Mouse (Mus musculus): ENCODE results near the gene Matk. TPM values are rescaled to one million over a fixed set of nuclear protein-coding genes. Genes with fewer than 3 reads are reported as not detected.
A peak's percentile ranks its signal among the peaks of the same experiment; 100 is the strongest.

Gene Matk
- total RNA-seq, 4 experiments from 2014 or later, result 0.31 TPM; not detected in 2

DNA sequence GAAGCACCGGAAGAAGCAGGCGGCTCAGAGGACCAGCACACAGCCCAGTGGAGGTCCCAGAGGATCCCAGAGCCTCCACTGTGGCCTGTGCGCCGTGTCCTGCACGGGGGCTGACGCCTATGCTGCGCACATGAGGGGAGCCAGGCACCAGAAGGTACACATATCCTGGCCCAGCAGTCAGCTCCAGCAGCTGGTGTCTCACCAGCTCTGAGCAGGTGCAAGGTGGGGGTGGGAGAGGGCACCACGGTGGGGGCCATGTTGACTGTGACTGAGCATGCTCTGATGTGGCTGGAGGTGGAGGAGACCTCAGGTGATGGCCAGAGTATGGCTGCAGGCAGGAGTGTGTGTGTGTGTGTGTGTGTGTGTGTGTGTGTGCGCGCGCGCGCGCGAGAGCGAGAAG lies 10.7 kb upstream of the Matk start:
- no peak for DNase-seq (ENCODE audit: low spot score in 2 of 2)

DNA sequence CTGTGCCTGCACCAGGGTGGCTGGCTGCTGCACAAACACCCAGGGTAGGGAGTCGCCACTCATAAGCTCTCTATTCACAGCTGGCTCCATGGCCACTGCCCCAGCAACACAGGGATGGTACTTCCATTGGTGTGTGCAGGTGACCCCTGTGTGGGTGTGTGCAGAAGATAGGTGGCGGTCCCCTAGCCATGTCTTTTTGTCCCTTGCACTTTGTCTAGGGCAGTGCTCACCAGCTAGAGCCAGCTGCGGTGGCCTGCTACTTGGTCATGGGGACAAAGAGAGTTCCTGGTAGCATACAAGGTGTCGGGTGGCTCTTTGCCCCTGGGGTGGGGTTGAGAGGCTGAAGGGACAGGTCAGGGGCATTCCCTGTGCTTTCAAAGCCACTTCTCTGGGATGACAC lies 8.6 kb upstream of the Matk start:
- no peak for DNase-seq (ENCODE audit: low spot score in 2 of 2)

DNA sequence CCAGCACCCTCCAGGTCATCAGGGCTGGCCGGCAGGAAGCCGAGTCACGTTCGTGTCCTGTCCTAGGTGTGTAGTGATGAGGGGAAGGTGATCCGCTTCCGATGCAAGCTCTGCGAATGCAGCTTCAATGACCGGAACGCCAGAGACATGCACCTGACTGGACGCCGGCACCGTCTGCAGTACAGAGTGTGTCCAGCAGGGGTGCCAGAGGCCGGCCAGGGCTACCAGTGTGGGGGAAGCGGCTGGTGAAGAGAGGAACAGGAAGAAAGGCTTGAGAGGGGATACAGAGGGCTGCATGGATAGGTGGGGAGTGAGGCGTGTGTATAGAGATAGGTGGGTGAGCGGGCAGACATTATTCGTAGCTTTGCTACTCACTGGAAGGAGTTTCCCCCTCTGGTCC lies 8.1 kb upstream of the Matk start:
- peak in 1 of 2 experiments; percentile 49 for DNase-seq (ENCODE audit: low spot score in 2 of 2)

DNA sequence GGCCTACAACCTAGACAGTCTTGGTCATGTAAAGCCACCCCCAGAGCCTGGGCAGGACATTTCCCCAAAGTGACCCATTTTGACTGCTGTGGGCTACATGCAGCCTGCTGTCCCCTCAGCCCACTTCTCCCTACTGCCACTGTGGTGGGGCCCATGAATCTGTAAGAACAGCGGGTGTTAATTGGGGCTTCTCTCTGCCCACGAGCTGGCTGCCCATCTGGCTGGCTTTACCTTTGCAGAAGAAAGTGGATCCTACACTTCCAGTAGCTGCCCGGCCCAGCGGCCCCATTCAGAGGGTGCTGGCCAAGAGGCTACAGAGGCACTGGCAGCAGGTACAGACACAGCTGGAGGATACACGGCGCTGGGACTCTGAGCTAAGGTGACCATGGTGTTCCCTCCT lies 7.6 kb upstream of the Matk start:
- DNase-seq (ENCODE audit: low spot score in 2 of 2), result no peak

DNA sequence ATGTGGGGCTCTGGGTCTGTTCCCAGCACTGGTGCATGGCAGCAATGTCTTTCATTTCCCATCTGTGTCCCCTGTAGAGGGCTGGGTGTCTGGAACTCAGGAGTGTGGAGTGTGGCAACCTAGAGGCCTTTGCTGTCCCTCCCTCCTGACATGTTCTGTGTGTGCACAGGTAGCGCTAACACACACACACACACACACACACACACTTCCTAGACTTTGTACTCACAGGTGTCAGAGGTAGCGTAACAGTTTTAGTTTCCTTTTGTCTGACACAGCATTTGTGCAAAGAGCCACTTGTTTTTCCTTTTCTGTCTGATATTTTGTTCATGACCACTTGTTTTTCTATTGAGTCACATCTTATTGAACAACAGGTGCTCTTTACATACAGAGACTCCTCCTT lies 4.9 kb upstream of the Matk start:
- DNase-seq (ENCODE audit: low spot score in 2 of 2), result no peak

DNA sequence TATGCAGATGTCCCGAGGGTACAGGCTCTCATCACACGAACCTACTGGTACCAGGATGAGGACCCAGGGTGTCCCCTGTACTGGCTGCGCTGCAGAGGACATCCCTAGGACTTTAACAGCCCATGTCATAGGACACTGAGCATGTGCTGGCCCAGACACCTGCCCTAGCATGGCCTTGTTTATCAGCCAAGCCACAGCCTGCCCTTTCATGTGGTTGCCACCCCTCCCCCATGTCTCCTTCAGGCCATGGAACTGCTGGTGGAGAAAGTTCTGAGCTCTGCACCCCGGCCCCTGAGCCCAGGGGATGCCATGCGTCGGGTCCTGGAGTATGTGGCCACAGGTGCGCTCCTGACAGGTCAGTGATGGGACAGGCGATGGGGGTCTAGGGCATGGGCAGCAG lies 3.3 kb upstream of the Matk start:
- no peak for DNase-seq (ENCODE audit: low spot score in 2 of 2)

DNA sequence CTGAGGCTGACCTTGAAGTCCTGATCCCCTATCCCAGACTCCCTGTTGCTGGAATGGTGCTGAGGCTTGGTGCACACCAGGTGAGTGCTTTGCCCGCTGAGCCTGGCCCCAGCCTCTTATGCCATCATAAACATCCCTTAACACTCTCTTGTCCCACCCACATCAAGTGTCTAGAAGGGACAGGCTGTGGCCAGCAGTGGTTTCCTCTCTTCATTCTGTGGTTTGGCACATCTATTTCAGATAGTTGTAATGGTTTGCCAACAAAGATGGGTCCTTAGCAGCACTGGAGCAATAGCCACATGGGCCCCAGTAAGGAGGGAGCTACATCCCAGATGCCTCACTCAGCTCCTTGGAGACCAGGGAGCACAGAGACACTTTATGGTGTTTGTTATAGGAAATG lies 2.2 kb downstream of the Matk start:
- DNase-seq (ENCODE audit: low spot score in 2 of 2), result no peak

DNA sequence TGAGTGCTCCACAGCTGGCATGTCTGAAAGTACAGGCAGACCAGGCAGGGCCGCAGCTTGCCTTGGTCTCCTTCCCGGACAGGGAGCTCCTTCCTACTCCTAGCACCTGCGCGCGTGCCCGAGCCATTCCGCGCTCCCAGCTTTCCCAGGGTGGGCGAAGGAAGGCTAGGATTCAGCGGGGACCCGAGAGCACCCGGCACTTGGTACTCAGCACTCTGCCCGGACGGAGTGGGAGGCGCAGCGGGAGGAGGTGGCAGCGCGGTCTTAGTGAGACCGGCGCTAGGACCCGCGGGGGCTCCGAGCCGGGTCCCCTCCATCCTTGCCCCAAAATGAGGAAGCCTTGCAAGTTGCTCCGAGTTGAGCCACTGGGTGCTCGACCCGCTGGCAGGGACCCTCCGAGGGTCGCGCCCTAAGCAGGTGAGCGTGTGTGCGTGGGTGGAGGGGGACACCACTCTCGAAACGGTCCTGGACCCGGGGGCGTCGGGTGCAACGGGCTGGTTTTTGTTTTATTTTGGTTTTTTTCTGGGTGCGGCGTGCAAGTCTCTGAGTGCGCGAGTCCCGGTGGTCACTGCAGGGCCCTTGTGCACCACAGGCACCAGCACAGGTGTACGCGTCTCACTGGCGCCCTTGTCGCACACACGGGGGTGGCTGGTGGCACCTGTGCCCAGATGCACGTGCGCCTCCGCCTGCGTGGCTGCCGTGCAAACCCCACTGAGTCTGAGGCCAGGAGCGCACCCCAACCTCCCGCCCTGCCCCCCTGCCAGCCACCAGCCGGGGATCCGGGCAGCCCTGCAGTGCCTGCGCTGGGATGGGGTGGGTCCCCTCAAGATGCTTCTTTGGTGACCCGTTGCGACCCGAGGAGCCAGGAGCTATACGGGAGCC lies 4.7 kb downstream of the Matk start:
- DNase-seq (ENCODE audit: low spot score in 2 of 2), result no peak

DNA sequence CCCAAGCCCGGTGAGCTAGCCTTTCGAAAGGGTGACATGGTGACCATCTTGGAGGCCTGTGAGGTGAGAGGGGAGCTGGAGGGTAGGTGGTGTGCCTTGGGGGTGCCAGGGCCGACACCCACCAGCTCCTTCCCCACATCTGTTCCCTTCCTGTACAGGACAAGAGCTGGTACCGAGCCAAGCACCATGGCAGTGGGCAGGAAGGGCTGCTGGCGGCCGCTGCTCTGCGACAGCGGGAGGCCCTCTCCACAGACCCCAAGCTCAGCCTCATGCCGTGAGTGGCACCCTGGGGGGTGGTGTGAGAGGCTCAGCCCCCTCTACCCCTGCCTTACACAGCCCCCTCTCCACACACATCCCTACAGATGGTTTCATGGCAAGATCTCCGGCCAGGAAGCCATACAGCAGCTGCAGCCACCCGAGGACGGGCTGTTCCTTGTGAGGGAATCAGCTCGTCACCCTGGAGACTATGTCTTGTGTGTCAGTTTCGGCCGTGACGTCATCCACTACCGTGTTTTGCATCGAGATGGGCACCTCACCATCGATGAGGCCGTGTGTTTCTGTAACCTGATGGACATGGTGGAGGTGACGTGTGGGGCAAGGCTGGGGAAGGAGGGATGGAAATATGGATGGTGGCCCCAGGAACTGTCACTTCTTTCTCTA lies 6.6 kb downstream of the Matk start:
- DNase-seq (ENCODE audit: low spot score in 2 of 2), result no peak

DNA sequence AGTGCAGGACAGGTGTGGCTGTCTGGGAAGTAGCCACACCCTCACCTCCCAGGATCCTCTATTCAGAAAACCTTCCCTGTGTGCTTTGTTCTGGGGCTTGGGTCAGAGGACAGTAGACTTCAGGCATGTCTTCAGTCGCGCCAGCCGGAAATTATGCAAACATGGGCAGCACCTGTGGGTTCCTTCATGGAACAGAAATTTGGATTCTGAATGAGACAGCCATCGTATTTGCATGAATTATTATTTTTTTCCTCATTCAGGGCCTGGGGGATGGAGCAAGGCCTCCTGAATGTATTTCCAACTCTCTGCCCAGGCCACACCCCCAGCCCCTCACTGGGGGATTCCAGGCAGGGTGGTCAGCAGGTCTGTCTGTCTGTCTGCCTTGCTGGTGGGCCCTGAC lies 8.3 kb downstream of the Matk start:
- DNase-seq (ENCODE audit: low spot score in 2 of 2), result no peak

DNA sequence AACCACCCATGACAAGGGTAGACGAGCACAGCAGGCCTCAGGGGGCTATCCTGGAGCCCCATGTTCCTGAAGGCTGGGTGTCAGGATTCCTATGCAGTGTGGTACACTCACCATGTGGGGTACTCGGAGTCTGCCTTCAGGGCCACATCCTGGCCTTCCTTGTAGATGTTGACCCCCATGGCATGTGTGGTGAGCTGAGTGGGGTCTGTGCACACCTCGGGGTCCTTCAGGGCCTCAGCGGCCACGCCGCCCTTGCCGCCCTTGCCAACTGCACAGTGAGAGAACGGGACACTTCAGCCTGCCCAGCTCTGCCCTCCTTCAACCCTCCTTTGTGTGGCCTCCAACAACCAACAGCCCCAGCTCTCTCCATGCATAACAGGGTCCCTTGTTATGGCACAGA lies 12.8 kb downstream of the Matk start:
- no peak for DNase-seq (ENCODE audit: low spot score in 2 of 2)

DNA sequence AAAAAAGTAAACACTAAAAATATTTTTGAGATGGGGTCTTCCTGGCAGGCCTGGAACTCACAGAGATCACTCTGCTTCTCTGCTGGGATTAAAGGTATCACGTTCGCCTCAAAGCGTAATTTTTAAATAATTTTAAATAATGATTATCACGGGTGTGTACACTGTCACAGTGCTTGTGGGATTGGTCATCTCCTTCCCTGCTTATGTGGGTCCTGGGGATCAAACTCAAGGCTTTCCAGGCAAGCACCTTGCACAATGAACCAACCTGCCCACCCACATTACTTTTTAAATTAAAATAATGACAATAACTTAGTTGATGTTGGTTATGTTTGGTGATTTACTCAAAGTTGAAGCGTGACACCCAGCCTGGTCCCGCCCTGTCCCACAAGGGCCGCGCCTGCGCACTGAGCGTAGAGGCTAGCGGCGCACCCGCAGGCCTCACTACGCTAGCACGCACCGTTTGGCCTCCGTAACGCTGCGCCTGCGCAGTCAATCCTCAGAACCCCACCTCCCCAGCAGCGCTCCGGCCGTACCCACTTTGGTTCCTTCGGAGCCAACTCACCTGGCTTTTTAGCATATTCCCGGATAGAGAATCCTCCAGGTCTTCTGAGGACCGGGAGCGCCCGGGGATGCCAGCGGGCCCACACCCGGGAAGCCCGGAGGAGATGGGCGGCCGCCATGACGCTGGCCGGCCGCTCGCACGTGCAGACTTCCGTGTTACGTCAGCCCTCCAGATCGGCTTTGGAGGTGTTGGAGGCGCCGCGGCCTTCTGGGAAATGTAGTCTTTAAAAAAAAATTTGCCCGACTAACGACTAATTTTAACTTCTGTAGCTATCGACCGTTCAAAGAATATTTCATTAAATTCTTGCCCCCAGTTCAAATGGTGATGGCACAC lies 13.7 kb downstream of the Matk start, which contains the start of the genes Mrpl54 and Apba3:
Gene Mrpl54 (minus strand): TSS at position 724 of the 895 bp plus-strand sequence.
Gene Apba3 (plus strand): TSS at position 750 of the 895 bp plus-strand sequence.
- DNase-seq (ENCODE audit: low spot score in 2 of 2), result peak; percentile 94 to 96

DNA sequence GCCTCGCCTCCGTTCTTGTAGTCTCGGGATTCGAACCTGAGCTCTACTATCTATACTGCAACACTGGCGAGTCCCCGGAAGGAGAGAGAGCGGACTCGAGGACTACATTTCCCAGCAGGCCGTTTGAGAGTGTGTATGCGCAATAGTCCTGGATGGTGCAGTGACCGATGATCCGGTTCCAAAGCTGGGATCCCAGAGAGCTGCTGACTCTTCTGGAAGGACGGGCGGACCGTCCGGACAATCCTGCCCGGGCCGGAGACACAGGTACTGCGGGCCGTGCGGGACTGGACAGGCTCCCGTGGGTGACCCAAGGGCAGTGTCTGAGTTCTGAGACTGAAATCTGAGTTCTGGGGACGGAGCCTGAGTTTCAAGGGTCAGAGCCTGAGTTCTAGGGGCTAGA lies 15.3 kb downstream of the Matk start:
- peak; percentile 83 to 87 for DNase-seq (ENCODE audit: low spot score in 2 of 2)

DNA sequence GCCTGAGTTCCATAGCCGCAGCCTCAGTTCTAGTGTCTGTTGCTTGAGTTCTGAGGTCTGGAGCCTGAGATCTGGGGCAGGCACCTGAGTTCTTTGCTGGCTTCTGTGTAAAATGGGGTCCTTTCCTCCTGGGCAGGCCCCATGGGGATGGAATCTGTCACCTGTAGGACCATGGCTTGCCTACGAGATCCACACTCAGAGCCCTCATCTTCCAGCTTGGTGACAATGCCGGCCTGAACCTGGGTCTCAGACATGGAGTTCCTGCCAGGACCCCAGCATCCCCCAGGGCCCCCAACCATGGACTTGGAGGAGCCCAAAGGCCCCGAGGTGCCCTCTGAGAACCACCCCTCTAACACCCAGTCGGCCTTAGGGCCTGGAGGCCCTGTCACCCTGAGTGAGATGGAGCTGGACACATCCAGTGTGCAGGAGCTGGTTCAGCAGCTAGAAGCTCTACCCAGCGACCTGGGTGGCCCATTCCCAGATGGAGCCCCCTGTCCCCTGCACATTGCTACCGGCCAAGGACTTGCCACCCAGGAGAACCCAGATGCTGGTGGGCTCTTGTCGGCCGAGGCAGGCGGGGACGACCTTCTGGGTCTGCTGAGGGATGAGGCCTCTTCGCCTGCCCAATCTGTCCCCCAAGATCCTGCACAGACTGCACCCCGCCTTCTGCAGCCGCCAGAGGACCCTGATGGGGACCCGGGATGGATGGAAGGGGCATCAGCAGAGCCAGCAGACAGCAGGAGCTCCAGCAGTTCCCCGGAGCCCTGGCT lies 16.1 kb downstream of the Matk start:
- DNase-seq (ENCODE audit: low spot score in 2 of 2), result no peak

DNA sequence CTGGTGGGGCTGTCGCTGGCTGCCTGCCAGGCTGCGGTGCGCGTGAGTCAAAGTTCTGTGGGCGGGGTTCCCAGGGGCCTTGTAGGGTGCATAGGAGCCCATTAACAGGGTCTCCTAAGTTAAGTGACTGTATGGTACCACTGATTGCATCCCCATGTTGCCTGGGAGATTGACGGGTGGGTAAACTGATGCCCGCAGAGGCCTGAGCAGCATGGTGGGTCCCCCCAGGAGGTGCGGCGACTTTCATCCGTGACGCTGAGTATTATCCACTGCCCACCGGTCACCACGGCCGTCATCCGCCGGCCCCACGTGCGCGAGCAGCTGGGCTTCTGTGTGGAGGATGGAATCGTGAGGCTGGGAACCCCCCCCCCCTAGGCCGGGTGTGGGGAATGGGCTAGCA lies 19.6 kb downstream of the Matk start:
- DNase-seq (ENCODE audit: low spot score in 2 of 2), result no peak

DNA sequence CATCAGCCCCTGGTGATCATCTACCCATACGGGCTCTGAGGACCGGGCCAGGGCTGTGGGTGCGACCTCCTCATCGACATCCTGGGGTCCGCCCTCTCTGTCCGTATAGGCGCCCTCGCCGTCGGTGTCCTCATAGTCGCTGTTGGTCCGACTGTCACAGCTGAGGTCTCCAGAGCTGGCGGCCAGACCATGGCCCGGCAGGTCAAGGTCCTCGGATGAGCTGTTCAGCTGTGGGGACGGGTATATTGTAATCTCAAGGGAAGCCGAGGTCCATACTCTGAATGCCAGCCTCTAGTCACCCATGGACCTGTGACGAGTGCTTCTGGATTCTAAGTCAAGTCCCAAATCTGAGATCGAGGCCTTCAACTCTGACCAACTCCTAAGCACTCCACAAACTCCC lies 21.1 kb downstream of the Matk start:
- DNase-seq (ENCODE audit: low spot score in 2 of 2), result no peak

DNA sequence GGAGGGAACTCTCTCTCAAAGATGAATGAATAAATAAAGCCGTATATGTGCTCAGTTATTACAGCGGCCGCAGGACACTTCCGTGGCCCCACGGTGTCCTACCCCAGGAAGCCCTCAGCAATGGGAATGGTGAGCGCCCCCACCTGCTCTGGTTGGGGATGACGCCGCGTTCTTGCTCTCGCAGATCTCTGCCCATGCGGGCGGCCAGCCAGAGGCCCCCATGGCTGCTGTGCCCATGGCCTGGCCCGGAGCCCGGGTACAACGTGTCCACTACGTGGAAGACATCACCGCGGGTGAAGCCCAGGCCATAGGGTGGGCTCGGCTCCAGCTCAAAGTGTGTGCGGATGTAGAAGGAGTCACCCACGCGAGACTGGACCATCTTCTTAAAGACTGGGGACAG lies 24.9 kb downstream of the Matk start:
- no peak for DNase-seq (ENCODE audit: low spot score in 2 of 2)

DNA sequence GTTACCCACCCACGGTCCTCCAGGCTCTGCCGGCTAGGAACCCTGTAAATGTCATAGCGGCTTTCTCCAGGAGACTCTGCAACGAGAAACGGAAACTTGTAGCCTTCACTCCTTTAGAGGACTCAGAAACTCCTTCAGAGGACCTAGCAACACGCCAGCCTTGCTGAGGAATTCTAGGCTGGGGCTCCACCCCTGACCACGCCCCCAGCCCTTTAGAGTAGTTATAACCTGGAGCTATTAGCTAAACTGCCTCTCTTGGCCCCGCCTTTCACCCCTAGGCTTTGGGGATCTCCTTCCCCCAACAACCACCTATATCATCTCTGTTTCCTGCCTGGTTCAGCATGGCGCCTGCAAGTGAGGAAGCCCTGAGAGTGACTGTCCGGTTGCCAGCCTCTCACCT lies 26.8 kb downstream of the Matk start:
- no peak for DNase-seq (ENCODE audit: low spot score in 2 of 2)

DNA sequence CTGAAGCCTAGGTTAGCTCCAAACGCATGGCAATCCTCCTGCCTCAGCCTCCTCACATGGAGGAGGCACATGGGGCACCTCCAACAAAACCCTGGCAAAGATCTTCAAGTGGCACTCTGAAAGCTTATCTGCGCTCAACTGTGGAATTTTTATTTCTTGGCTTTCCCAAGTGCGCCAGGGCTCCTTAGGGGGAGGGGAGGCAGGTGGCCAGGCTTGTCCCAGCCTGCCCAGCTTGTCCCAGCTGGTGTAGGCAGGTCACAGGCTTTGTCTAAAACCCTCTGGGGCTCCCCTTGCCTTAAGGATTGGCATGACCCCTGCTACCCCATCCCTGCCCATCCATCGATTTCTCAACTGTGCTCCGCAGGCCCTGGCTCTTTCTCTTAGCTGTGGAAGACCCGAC lies 31.5 kb downstream of the Matk start:
- DNase-seq (ENCODE audit: low spot score in 2 of 2), result no peak

DNA sequence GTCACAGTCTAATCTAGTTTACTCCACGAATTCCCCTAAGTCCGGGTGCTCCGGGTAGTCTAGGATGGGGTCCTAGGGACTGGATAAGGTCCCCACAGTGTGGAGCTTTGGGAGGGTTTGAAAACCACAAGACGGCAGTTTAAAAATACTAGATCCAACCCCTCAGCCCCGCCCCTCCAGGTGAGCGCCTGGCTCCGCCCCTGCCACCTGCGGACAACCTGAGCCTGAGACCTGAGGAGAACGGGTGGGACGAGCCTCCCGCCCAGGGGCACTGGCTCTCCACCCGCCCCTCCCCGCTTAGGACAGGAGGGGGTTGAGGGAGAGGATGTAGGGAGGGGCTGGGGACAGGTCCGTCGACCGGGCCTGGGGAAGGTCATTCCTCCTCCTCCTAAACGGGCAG lies 32.0 kb downstream of the Matk start:
- no peak for DNase-seq (ENCODE audit: low spot score in 2 of 2)

Data from gastrocnemius, adult 8-10 months (tissue).